Mouse (Mus musculus): ENCODE measurements around the gene Egfl8.
A peak's percentile ranks its signal among the peaks of the same experiment; 100 is the strongest.

Egfl8 gene

GRCm38 (mm10) chr17:34648141-34648890 is 32.5 kb upstream of the Egfl8 start:
- DNase-seq: peak; percentile 92

- DNase-seq: peak; percentile 100
These were observed 31.4 kb upstream of the Egfl8 start, which contains the start of gene Atf6b for GRCm38 (mm10) chr17:34646906-34647787. Gene Atf6b, plus strand, starts transcription at chr17:34647146.

GRCm38 (mm10) chr17:34645831-34646511 is 30.2 kb upstream of the Egfl8 start:
- peak; percentile 96 for DNase-seq

- peak; percentile 90 for DNase-seq
These were observed 29.6 kb upstream of the Egfl8 start for GRCm38 (mm10) chr17:34645256-34645829.

GRCm38 (mm10) chr17:34644608-34645007 is 28.8 kb upstream of the Egfl8 start, which contains the start of gene Fkbpl:
Gene Fkbpl, plus strand, starts transcription at chr17:34644764.
- DNase-seq: peak; percentile 100

GRCm38 (mm10) chr17:34643944-34644343 is 28.2 kb upstream of the Egfl8 start:
- DNase-seq: peak; percentile 94

GRCm38 (mm10) chr17:34643379-34643778 is 27.6 kb upstream of the Egfl8 start:
- DNase-seq: no peak

- DNase-seq: no peak
These were observed 26.2 kb upstream of the Egfl8 start for GRCm38 (mm10) chr17:34641945-34642344.

GRCm38 (mm10) chr17:34640778-34641601 is 25.2 kb upstream of the Egfl8 start:
- peak; percentile 98 for DNase-seq

GRCm38 (mm10) chr17:34639461-34640255 is 23.9 kb upstream of the Egfl8 start:
- peak; percentile 94 for DNase-seq

- DNase-seq: peak; percentile 90
These were observed 21.7 kb upstream of the Egfl8 start for GRCm38 (mm10) chr17:34637459-34637858.

- no peak for DNase-seq
These were observed 19.9 kb upstream of the Egfl8 start for GRCm38 (mm10) chr17:34635671-34636070.

- DNase-seq: peak; percentile 99
These were observed 16.5 kb upstream of the Egfl8 start for GRCm38 (mm10) chr17:34632261-34632691.

- no peak for DNase-seq
These were observed 15.9 kb upstream of the Egfl8 start for GRCm38 (mm10) chr17:34631647-34632046.

GRCm38 (mm10) chr17:34630761-34631301 is 15.1 kb upstream of the Egfl8 start:
- peak; percentile 96 for DNase-seq

- DNase-seq: no peak
These were observed 14.2 kb upstream of the Egfl8 start for GRCm38 (mm10) chr17:34629796-34630603.

GRCm38 (mm10) chr17:34629221-34629751 is 13.5 kb upstream of the Egfl8 start, which contains the start of gene Prrt1:
Gene Prrt1, plus strand, starts transcription at chr17:34629533.
- DNase-seq: peak; percentile 95

- DNase-seq: no peak
These were observed 12.8 kb upstream of the Egfl8 start for GRCm38 (mm10) chr17:34628644-34628967.

- DNase-seq: peak; percentile 97
These were observed 12.3 kb upstream of the Egfl8 start, which contains the start of gene Ppt2 for GRCm38 (mm10) chr17:34627943-34628643. Gene Ppt2, minus strand, starts transcription at chr17:34628510.
